Mouse (Mus musculus): ENCODE data around the gene Cers2.

The Cers2 gene

DNA sequence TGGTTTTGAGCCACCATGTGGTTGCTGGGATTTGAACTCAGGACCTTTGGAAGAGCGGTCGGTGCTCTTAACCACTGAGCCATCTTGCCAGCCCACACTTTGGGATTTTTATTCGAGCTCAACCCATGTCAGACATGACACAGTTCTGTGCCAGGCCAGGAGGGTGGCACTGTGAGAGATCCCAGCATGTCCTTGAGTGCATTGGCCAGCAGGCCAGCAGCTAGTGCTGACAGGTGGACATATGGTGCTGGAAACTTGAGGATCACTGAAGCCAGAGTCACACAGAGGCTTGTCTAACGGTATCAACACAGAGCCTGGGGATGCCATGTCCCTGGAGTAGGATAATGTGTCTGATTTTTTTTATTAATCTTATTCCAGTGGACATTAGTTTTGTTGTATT lies 25.2 kb upstream of the Cers2 start:
- DNase-seq (ENCODE audit: low read depth, low spot score), result no peak

DNA sequence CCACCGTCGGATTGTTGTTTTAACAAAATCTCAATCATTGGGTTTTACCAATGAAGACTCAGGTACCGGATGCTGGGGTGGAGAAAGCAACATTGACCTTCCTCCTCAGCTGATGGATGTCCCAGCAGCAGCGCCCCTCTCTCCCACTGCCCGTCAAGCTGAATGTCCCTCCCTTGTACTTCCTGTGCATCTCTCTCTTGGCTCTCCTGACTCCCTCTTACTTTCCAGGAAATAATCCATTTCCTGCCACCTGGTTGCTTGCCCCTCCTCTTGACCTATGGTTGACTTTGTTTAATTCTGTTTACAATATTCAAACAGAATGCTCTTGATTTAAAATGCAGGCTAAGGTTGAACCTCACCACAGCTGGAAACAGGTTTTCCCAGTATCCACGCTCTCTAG lies 24.4 kb upstream of the Cers2 start:
- no peak for DNase-seq (ENCODE audit: low read depth, low spot score)

DNA sequence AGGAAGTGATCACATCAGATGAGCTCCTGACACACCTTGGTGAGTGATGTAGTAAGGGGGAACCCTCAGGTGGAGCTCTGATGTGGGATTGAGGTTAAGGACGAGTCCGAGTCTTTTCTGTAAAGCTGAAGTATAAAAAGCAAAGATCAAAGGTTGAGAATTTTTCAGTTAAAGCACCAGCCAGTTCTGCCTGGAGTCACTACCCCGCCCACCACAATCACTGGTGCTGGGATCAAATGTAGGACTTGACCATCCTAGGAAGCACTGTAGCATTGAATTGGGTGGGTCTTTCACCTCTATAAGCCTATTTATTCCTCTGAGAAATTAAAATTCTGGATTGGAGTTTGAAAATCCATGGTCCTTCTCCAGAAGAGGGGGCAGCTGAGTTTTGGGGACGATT lies 23.6 kb upstream of the Cers2 start:
- DNase-seq (ENCODE audit: low read depth, low spot score), result no peak

DNA sequence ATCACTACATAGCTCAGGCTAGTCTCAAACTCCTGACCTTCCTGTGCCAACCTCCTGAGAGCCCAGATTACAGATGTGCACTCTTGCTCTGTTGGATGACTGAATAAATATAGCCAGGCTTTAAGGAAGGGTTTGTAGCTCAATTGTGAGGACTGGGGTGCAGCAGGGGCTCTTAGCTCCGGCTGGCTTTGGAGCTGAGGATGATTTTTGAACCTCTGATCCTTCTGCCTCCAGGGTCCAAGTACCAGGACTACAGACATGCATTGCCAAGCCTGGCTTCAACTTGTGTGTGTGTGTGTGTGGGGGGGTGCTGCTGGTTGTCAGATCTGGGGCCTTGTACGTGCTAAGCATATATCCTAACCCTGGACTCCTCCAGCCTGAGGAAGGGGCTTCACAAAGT lies 21.7 kb upstream of the Cers2 start:
- no peak for DNase-seq (ENCODE audit: low read depth, low spot score)

DNA sequence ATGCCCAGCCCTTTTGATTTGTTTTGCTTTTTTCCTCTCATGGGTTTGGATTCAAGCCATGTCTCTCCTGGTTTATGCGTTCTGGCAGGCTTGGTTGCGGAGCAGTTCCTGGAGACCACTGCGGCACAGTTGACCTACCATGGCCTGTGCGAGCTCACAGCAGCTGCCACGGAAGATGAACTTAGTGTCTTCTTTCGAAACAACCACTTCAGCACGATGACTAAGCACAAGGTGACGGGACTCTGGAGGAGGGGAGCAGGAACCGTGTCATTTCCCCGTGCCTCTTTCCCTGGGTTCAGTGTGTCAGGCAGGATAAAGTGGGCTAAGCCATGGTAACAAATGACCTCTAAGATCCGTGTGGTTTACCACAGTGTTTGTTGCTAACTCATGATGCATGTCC lies 21.1 kb upstream of the Cers2 start:
- DNase-seq (ENCODE audit: low read depth, low spot score), result no peak

DNA sequence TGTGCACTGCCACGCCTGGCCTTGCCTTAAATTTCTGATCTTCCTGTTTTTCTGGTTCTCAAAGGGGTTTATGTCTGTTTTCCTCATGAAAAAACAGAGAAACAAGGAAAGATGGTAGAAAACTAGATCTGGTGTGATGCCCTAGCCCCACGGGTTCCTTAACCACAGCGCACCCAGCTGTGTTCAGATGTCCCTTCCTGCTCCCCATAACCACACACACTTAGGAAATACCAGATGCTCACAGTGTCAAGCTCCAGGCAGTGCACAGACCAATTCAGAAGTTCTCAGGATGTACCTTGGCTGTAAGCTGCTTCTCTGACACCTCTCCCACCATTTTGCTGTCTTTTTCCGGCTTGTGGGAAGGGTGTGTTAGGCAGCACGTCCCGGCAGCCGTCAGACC lies 20.3 kb upstream of the Cers2 start:
- no peak for DNase-seq (ENCODE audit: low read depth, low spot score)

DNA sequence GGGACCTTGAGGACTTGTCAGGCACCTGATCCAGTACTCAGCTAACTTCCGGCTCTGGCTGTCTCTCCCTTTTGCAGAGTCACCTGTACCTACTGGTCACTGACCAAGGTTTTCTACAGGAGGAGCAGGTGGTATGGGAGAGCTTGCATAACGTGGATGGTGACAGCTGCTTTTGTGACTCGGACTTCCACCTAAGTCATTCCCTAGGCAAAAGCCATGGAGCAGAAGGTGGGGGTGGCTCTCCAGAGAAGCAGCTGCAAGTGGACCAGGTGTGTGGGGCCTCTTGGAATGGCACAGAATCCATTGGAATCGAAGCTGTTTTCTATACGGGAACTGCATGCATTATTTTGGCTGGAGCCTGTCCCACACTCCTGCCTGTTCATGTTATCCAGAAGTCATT lies 19.9 kb upstream of the Cers2 start:
- no peak for DNase-seq (ENCODE audit: low read depth, low spot score)

DNA sequence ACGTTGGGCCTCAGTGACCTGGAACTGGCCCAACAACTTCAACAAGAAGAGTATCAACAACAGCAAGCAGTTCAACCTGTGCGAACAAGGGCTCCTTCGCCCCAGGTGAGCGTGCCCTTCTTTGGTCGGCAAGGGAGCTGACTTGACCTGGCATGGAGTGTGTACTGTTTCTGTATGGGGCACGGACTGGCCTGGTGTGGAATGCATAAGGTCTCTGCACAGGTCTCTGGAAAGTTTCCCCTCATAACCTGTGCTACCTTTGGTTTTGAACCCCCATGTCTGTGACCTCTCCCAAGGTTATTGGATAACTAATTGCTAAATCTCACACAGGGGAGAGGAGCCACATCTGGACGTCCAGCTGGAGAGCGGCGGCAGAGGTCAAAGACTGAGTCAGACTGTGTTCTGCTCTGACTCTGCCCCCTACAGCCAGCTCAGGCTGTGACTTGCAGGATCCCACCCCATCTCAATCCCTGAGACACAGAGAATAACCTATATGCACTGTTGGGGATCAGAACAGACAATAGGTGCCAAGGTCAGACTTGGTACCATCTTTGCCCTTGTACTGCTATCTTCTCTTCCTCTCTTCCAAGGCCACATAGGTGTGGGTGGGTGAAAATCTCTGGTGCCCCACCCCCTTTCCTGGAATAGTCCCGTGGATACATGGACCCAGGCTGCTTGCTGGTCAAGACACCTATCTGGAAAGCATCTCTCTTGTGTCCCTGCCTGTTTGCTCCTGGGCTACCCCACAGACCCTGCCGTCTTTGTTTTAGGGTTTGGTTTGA lies 19.1 kb upstream of the Cers2 start:
- DNase-seq (ENCODE audit: low read depth, low spot score), result no peak

DNA sequence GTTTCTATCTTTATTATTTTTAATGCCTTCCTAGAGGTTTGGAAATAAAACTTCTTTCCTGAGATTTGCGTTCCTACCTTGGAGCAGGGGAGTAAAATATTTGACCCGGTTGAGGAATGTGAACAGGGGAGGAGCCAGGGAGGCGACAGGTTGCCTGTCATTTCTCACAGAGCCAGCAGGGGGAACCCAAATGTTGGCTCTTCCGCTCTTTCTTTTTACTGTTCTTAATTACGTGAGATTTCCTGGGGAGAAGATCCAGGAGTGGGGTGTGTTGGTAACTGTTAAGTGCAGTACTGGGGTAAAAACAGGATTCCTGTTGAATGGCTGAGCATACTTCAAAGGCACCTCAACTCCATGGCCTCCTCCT lies 18.5 kb upstream of the Cers2 start:
- DNase-seq (ENCODE audit: low read depth, low spot score), result no peak

DNA sequence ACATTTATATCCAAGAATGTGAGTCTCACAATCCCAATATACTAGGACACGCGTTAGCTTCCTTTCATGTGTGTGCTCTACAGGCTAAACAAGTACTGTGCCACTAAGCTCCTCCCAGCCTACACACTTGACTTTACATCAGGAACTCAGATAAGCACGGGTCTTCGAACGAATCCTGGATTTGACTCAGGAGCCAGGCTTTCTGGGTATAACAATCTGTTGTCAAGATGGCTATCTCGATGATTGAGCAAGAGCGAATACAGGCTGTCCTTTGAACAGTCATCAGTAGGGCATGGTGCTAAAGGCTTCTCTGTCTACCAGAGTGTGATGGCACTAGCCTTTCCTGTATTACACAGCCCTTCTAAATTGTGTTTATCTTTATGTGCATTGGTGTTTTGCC lies 16.6 kb upstream of the Cers2 start:
- no peak for DNase-seq (ENCODE audit: low read depth, low spot score)

DNA sequence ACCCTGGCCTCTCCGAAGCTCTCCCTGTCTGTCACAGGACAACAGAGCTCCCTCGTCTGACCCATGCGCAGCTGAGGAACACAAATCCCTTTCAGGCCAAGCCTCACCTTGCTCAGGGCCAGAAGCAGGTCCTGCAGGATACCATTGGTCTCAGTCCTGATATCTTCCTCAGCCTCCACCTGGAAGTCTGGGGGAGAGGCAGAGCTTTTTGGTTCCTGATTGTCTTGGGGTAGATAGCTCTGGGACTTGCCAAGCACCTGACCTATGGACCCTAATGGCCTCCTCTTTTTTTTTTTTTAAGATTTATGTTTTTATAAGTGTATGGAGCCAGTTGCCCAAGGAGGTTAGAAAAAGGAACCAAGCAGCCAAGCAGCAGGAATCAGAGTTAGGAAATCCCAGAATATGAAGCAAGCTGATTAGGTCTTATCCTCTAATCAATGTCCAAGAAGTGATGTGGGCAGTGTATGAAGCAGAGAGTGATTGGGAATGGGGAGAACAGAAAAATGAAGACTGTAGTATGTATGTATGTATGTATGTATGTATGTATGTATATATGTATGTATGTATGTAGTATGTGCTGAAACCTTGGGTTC lies 13.3 kb upstream of the Cers2 start:
- no peak for DNase-seq (ENCODE audit: low read depth, low spot score)

DNA sequence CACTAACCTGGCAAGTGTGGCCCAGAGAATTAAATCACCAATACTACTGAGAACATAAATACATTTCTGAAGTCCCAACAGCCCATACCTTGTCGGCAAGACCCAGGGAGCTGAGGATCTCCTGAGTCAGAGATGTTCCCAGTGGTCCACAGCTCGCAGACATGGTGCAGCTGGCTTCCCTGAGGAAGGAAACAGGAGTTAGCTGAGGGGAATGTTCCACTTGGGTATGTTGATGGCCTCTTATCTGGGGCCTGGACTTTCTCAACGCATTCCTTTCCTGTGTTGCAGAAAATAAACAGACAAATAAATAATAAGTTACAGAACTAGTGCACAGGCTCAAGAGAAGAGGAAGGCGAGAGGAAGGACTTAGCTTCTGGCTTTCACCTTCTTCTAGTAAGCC lies 8.3 kb upstream of the Cers2 start:
- no peak for DNase-seq (ENCODE audit: low read depth, low spot score)

DNA sequence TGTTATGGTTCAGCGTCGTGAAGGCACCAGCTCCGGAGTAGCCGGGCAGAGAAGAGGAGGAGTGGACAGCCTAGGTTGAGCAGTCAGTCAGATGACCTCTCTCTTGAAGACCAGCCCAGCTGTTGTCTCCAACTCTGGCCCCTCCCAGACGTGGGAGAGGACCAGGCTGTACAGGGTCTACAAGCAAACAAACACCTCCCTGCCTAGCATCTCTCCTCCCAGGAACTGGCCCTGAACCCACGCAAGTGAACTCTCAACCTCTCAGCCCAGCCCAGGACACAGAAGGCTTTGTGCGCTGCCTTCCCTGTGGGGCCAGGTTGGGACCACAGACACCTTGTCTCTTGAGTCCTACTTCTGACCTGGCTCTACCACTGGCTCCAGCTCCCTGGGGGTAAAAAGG lies 7.5 kb upstream of the Cers2 start, which contains the start of gene Anxa9:
Gene Anxa9 (minus strand): TSS at position 77 of the 400 bp plus-strand sequence.
- DNase-seq (ENCODE audit: low read depth, low spot score), result no peak

DNA sequence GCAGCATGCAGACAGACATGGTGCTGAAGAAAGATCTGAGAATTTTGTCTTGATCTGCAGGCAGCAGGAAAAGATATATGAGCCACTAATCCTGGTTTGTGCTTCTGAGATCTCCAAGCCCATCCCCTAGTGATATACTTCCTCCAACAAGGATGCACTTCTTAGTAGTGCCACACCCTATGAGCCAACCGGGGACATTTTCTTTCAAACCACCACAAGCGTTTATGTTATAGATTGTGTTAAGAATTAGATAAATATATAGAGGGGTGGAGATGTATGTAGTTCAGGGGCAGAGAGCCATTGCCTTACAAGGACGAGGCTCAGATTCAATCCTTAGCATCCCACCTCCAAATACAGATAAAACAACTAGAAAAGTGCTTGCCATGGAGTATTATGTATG lies 4.1 kb upstream of the Cers2 start:
- DNase-seq (ENCODE audit: low read depth, low spot score), result no peak

DNA sequence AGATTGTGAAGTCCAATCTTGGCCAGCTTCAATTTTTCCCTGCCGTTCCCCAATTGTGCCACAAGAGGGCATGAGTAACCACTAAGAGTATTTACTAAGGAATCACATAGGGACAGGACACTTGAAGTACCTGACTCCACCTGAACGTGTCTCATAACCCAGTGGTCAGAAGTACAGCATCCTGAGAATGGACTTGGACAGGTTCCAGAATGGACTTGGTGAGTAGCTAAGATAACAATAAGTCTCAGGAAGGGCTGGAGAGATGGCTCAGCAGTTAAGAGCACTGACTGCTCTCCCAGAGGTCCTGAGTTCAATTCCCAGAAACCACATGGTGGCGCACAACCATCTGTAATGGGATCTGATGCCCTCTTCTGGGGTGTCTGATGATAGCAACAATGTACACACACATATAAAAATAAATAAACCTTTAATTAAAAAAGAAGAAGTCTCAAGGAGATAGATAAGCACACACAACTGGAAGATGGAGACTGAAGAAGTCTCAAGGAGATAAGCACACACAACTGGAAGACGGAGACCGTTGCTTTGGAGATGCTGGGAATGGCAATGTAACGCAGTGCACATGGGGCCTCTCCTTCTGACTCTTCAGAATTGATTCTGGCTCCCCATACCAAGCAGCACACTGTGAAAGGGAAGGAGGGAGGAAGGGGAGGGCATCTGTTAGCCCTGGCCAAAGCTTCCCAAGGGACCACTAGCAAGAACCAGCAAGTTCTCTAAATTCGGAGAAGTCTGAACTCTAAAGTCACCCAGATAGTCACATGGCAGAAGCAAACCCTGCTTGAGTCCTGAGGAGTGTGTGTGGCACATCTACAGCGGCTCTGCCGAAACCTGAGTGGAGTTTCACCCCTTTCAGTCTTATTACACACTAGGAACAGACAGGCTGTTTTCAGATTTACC lies 3.4 kb upstream of the Cers2 start:
- peak; percentile 77 for DNase-seq (ENCODE audit: low read depth, low spot score)

DNA sequence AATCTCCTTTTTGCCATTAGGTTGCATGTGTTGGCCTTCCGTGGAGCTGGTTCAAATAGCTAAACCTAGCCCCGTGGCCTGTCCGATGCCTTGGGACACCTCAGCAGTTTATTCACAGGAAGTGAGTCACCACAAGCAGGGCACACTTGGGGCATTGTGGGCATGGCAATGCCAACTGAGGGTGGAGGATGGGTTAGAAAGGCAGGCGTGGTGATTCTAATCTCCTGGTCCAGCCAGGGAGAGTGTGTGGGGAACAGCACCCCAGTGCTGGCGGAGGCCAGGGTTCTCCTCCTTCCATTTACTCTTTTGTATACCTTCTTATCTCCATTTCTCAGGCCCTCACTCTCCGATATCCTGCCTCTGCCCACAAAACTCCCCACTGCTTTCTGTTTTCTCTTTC lies 2.0 kb upstream of the Cers2 start:
- DNase-seq (ENCODE audit: low read depth, low spot score), result no peak

DNA sequence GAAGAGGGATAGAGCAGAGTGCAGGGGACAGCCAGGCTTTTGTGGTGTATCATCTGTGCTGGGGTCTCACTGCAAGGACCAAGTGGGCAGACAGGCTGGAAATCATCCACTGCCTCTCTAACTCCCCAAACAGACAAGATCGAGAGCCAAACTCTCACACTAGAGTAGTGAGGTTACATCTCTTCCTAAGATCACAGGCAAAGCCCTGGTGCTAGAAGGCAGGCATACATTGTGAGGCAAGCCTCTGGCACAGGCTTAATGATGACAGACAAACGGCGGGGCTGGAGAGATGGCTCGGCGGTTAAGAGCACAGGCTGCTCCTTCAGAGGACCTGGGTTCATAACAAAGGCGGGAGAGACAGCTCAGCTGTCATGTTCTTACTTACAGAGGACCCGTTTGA lies 1.1 kb upstream of the Cers2 start:
- no peak for DNase-seq (ENCODE audit: low read depth, low spot score)

DNA sequence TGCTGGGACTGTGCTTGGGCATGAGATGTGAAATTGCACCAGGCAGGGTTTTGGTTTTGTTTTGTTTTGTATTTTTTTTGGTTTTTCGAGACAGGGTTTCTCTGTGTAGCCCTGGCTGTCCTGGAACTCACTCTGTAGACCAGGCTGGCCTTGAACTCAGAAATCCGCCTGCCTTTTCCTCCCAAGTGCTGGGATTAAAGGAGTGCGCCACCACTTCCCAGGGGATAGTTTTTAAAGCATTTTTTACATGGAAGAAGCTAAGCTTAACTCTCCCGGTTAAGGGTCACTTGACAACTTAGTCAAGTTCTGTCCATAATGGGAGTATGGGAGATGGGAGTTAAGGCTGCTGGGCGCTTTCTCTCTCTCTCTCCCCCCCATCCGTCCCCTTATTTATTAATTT lies 516 bp upstream of the Cers2 start:
- no peak for DNase-seq (ENCODE audit: low read depth, low spot score)

DNA sequence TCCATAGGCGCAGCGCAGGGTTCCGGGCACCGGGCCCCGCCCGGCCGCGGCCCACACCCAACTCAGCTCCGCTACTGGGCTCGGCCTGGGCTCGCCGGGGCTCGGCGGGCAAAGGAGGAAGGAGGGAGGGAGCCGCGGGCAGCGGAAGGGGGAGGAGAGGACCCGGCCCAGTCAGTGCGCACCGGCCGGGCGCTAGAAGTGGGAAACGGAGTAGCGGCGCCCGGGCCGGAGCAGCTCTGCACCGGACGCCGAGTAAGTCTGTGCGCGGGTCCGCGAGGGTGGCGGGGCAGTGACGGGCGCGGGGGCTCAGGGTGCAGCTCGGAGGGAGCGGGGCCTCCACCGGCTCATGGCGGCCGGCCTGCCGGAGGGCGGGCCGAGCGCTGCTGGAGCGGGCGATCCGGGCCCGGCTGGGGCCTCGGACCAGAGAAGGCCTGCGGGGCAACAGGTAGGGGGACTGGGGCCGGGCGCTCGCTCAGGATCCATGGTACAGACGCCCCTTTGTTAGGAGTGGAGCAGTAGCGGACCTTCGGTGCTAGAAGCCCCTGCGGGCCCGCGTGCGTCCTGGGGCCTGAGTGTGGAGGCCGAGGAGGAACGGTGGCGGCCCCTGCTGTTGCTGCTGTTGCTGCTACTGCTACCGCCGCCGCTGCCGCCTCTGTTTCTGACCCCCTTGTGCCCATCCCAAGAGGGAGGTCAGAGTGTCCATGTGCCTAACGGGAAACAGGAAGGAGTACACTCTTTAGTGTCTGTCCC lies 678 bp downstream of the Cers2 start:
- DNase-seq (ENCODE audit: low read depth, low spot score), result peak; percentile 70

DNA sequence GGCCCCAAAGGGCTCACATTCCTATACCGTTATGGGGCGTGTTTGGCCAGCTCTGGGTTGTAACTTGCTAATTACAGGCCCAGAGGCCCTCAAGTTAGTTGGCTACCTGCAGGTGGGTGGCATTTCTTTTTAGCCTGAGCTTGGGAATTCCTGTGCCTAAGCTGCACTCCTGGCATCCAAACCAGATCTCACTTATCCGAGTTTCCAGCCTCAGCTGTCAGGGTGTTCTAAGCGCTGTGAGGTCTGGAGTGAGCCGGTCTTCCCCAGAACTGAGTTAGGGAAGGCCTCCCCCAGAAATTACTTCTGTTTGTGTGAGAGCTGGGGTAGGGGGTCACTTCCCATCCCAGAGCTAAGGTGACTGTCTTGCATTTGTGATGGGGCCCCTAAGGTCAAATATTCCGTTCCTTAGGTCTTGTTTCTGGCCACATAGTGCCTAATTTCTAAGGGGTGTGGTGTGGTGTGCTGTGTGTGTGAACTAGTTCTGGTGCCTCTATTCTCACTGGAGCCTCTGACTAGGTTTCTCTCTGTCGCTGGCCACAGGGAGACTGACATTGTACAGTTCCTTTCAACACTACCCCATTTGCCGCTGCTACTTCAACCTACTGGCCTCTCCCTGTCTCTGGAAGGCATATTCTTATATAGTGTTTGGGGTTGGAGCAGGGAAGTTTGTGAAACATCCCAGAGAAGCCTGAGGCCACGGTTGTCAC lies 1.4 kb downstream of the Cers2 start:
- DNase-seq (ENCODE audit: low read depth, low spot score), result no peak

DNA sequence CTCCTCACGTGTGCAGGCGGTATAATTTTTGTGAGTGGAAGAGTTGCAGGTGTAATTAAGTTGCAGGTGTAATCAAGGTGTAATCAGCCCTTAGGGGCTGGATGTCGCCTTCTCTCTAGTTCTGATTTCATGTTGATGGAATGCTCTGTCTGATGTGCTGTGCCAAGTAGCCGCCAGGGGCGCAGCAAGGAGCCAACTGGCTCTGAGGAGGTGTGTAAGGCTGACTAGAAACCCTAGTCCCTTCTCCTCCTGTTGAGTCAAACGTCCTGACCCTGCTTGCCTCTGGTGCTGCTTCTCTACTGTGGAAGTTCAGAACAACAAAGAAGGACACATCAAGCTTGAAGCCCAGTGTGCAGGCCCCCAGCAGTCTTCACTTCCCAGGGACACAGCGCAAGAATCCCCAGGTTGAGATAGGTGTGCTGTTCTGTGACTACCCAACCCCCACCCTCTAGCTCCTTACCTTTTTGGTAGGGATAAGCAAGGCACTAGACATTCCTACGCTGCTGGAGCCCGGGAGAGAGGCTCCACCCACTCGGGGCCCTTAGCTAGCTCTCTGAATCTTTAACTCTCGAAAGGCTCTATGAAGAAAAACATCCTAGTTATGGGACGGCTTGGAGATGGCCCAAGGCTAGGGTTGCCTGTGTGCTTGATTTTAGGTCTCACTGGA lies 3.0 kb downstream of the Cers2 start:
- peak; percentile 16 for DNase-seq (ENCODE audit: low read depth, low spot score)

All from retina, postnatal 7 days (tissue).